Mouse (Mus musculus): Measurements from ENCODE around the gene Nnat. TPM values are rescaled to one million over a fixed set of nuclear protein-coding genes. Genes with fewer than 3 reads are reported as not detected.
"Not testable (repeated sequence)": the region's sequence is repeated elsewhere in the genome, so short reads cannot be mapped to it uniquely, and the experiment has no call there.

Nnat gene
- total RNA-seq, 2 experiments from 2014 or later: 225 to 280 TPM

DNA sequence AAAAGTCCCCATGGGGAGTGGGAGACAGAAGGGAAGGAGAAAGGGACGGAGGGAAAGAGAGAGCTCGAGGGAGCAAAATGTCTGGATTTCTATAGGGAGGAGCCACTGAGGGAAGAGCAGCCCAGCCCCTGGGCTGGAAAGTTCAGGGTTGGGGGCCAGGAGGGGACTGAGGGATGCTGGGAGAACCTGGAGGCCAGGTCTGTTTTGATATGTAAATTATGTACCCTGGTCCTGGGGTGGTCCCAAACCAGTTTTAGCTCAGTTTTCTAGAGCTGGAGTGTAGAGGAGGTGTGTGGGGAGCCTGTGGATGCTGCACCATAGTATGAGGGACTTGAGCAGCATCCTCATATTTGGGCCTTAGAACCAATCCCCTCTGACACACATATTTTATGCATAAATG, 9.0 kb downstream of the Nnat start:
- no peak overlapping the region for H3K27ac ChIP-seq
- DNase-seq (ENCODE audit: extremely low spot score in 1 of 2, low spot score in 2 of 2): no peak
- intact Hi-C loops (cut with DNase I): no loop called here
- no peak overlapping the region for H3K4me3 ChIP-seq
- TF ChIP-seq CTCF (IDR thresholded peaks at IDR 0.05): no peak

DNA sequence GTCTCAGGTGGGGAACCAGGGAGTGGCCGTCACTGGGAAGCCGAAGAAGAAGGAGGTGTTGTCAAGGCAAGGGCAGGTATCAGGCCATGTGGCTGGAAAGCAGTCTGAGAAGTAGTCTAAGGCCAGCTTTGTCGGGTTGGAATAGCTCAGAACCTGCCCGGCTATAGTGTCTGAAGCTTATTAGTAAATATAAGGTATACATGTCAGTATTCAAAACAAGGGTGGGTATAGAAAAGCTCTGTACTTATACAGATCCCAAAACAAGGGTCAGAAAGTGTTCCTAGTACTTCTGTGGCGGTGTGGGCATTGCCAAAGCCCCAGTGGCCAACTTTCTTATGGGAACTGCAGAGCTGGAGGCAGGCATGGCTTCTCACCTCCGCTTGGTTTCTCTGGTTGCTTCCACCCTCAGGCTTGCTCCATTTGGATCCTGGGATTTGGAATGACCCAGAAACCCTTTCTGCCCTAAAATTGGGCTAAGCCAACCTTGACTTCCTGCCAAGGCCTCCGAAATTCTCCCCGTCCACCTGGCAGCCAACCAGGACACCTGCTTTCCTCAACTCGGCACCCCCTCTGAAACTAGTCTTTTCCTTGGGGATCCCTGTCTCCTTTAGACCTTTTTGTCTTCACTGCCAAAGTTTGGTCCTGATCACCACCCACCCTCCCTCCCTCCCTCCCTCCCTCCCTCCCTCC, 10.1 kb downstream of the Nnat start:
- DNase-seq (ENCODE audit: extremely low spot score in 1 of 2, low spot score in 2 of 2): no peak
- no peak for TF ChIP-seq CTCF (IDR thresholded peaks at IDR 0.05)
- intact Hi-C loops (cut with DNase I): loop anchor here (2.0 to 10.0 kb wide), 4 partner anchors 89 to 445 kb away; no protein-coding TSS in a partner anchor
- no peak overlapping the region for H3K4me3 ChIP-seq
- no peak overlapping the region for H3K27ac ChIP-seq

DNA sequence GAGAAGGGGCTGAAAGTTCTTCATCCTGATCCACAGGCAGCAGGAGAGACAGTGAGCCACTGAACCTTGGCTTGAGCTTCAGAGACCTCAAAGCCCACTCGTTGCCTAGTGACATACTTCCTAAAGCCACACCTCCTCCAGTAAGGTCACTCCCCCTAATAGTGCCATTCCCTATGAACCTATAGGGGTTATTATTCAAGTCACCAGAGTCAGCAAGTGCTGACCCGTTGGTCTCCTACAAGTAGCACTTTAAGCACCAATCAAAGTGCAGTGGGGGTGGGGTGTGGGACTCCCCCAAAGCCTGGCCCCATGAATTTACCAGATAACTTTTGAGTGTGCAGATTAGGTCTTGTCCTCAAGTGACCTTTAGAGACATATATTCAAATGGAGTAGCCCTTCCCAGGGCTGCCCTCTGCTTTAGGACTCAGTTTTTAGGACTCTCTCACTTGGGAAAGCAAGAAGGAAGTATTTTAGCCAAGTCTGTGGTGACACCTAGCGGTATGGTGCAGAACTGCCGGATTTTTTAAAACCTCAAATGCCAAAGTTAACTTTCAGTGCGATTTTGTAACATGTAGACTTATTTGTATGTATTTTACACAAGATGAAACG, 11.4 kb downstream of the Nnat start, which contains the start of gene Blcap:
Gene Blcap, minus strand, starts transcription at position 51 of the 609 bp plus-strand sequence.
- Histone ChIP-seq H3K27ac (no peak within 1 kb of the TSS), H3K4me3 (no peak within 1 kb of the TSS)
- intact Hi-C loops (cut with DNase I): loop anchor here (1.0 to 10.0 kb wide), 5 partner anchors 91 to 447 kb away; no protein-coding TSS in a partner anchor
- DNase-seq (ENCODE audit: extremely low spot score in 1 of 2, low spot score in 2 of 2): peak in 1 of 2 experiments; percentile 64
- TF ChIP-seq CTCF (IDR thresholded peaks at IDR 0.05): peak; percentile 94

DNA sequence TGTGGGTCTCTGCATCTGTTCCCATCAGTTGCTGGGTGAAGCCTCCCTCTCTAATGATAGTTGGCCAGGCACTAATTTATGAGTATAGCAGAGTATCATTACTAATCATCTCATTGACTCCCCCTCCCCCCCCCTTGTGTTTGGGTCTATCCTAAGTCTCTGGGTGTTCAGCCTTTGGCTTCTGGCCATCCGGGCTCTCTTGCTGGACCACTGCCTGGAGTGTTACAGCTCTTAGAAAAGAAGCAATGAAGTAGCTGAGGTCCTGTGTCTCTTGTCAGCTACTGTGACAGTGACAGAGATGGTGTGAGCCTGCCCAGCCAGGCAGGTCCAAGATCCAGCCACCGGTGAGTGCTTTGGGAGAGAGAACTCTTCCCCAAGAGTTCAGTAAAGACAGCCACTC, 12.9 kb downstream of the Nnat start:
- Histone ChIP-seq H3K27ac (no peak overlapping the region), H3K4me3 (no peak overlapping the region)
- no peak for DNase-seq (ENCODE audit: extremely low spot score in 1 of 2, low spot score in 2 of 2)
- no peak for TF ChIP-seq CTCF (IDR thresholded peaks at IDR 0.05)
- intact Hi-C loops (cut with DNase I): loop anchor here (10.0 kb wide), 1 partner anchor 448 kb away; no protein-coding TSS in a partner anchor

DNA sequence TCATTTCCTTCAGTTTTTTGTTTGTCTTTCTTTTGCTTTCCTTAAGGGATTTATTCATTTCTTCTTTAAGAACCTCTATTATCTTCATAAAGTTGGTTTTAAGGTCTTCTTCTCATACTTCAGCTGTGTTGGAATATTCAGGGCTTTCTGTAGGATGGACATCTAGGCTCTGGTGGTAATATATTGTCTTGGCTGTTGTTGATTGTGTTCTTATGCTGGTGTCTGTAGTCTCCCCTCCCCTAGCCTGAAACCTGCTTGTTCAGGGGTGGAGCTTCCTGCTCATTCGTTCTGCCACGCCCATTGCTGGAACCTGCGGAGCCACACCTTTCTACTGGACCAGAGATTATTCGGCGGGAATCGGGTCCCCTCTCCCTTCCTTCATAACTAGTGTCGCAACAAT, 25.5 kb downstream of the Nnat start:
- H3K27ac ChIP-seq; intact Hi-C loops (cut with DNase I); DNase-seq (ENCODE audit: extremely low spot score in 1 of 2, low spot score in 2 of 2); H3K4me3 ChIP-seq: not testable (repeated sequence)

DNA sequence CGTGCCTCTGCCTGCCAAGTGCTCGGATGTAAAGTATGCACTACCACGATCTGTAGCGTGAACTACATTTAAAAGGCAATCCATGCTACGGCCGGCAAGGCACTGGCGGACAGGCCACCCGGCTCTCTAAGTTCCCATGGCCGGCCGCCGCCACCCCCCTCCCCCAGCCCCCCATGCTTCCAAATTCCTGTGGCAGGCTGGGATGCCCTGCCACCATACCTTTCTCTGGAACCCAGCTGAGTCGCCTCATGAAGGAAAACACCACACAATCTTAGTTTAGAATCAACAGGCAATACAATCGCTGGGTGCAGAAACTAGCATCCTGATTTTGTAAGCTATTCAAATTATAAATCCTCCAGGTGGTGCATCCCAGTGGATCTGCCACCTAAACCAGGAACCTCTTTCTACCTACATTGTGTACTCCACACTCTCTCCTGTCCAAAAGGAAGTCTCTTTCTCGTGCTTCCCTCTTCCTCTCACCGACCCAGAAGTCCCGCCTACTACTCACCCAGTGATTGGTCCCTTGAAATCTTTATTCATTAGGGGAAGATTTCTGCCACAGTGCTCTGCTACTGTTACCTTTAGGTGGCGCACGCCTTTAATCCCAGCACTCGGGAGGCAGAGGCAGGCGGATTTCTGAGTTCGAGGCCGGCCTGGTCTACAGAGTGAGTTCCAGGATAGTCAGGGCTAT, 37.1 kb downstream of the Nnat start:
- Histone ChIP-seq H3K4me3 (no peak overlapping the region), H3K27ac (no peak overlapping the region)
- no peak for TF ChIP-seq CTCF (IDR thresholded peaks at IDR 0.05)
- DNase-seq (ENCODE audit: extremely low spot score in 1 of 2, low spot score in 2 of 2): no peak
- intact Hi-C loops (cut with DNase I): no loop called here

DNA sequence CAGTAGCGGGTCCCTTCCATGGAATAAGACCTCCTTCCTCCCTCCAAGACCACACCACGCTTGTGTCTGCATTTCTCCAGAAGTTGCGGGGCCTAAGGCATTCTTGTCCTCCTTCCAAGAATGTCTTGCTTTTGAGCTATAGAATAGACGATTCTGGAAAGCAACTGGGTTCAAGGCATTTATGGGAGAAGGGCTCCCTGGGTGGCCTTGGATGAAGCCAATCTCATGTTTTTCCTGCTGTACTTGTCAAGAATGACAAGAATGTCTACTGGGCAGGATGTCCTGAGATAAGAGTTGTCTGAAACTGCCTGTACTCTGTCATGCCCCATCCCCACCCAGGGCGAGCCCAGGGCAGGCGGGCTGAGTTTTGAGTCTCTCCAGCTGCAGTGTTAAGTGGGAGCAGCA, 41.6 kb downstream of the Nnat start:
- H3K27ac ChIP-seq: no peak overlapping the region
- no peak overlapping the region for H3K4me3 ChIP-seq
- intact Hi-C loops (cut with DNase I): no loop called here
- no peak for DNase-seq (ENCODE audit: extremely low spot score in 1 of 2, low spot score in 2 of 2)
- TF ChIP-seq CTCF (IDR thresholded peaks at IDR 0.05): no peak

DNA sequence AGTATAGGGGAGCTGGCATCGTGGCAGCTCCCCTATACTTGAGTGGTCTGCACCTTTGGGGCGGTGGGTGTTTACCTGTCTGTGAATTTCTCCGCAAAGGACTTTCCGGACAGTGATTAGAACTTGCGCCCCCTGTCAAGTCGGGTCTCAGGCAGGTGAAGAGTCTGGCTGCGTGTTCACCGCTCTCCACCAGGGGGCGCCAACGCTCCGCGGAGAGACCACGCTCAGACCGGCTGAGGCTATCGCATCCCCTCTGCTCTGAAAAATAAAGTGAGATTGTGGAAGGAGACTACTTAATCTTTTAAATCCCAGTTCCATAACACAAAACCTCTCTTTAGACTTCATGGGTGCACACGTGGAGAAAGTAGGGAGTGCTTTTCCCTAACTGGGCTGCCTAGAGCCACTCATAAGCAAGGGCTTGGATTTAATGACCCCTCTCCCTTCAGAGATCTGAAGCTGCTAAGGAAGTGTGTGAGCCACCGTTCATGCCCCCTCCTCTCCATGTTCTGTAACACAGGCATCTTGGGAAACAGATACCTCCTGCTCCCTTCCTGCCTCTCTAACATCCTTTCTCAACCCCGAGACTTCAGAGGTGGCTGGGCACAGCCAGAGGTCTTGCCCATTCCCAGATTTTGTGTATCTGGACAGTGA, 45.3 kb downstream of the Nnat start:
- no peak overlapping the region for H3K27ac ChIP-seq
- peak; percentile 80 to 86 for DNase-seq (ENCODE audit: extremely low spot score in 1 of 2, low spot score in 2 of 2)
- H3K4me3 ChIP-seq: no peak overlapping the region
- intact Hi-C loops (cut with DNase I): loop anchor here (1.0 to 5.0 kb wide), 2 partner anchors 599 to 737 kb away; no protein-coding TSS in a partner anchor
- peak; percentile 99 for TF ChIP-seq CTCF (IDR thresholded peaks at IDR 0.05)

DNA sequence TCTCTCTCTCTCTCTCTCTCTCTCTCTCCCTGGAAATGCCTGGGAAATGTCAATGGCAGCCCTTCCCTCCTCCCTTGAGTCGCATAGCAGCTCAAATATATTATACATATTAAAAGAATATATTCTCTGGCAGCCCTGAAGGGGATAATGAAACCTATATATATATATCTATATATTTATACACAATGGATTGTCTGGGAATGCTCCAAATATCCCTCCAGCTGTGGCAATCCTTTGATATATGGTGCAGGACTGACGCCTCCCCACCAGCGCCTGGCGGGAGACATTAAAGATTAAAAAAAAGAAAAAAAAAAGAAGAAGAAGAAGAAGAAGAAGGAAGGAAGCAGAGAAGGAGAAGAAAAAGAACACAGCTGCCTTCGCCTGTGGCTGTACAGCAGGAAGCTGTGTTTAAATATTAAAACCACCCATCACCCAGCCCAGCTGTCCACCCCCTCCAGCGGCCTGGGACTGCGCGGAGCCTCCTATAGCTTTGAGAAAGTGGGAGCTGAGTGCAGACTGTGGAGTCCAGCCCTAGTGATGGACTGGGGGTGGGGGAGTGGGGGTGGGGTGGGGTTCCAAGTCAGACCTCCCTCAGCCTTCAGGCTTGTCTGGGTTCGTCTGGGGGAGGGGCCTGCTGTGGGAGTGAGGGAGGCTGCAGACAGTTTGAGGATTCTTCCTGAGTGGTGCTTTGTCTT, 47.8 kb downstream of the Nnat start:
- intact Hi-C loops (cut with DNase I): loop anchor here (5.0 kb wide), 1 partner anchor 735 kb away; no protein-coding TSS in a partner anchor
- DNase-seq (ENCODE audit: extremely low spot score in 1 of 2, low spot score in 2 of 2): no peak
- H3K27ac ChIP-seq: no peak overlapping the region
- no peak for TF ChIP-seq CTCF (IDR thresholded peaks at IDR 0.05)
- H3K4me3 ChIP-seq: no peak overlapping the region

DNA sequence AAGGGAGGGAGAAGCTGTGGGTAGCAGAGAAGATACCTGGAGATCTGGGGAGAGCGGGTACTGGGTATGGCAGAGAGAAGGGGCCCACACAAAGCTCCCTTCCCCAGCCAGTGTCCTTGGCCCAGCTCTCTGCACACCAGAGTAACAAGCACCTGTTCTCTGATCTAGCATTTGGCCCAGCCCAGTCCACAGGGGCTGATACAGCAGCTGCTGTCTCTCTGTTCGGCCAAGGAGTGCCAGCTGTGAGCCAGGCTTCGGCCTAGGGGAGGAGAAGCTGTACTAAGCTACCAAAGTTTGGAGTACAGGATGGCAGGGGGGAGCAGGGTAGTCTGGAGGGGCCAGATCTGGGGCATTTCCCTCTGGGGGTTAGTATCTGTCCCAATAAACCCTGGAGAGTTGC, 51.9 kb downstream of the Nnat start:
- intact Hi-C loops (cut with DNase I): no loop called here
- Histone ChIP-seq H3K4me3 (no peak overlapping the region), H3K27ac (no peak overlapping the region)
- TF ChIP-seq CTCF (IDR thresholded peaks at IDR 0.05): no peak
- DNase-seq (ENCODE audit: extremely low spot score in 1 of 2, low spot score in 2 of 2): no peak

Small RNA genes within 50 kb of the gene (microRNA-seq; reads per million reads assigned to microRNA genes)
- 0.49 to 1.7 reads per million in 2 experiments for gene Gm23134

Other genes starting within 250 kb of the Nnat start
- gene Ghrh, start 212.6 kb upstream of the Nnat start, total RNA-seq (2021): not detected
- gene Manbal, start 192.5 kb upstream of the Nnat start, total RNA-seq (2021): 10 to 100 TPM; 57.3 to 58.1 TPM
- 100 to 1,000 TPM; 133 to 134 TPM for gene Src, start 141.6 kb upstream of the Nnat start, total RNA-seq (2021)
- 100 to 1,000 TPM; 109 to 111 TPM for gene Blcap, start 11.2 kb downstream of the Nnat start, total RNA-seq (2021)
- gene Ctnnbl1, start 177.3 kb downstream of the Nnat start, total RNA-seq (2021): 10 to 100 TPM; 30.1 TPM